ENCODE assay signal across 20 mouse cellular contexts in the genomic region with DNA sequence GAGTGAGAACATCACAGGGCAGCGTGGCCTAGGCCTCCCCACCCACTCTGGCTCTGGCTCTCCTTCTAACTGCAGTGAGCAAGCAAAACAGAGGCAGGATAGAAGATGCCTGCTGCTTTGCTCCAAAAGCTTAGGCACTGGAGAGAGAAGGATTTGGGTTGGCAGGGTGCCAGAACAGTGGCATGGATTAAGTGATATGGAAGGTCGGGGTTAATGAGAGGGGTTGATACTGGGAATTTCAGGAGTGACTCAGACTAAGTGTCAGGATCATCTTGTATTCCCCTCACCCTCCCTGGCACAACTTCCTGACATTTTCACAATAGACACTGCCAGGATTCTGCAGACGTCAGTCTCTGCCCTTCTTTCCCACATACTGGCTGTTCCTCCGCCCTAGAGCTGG. TPM values are rescaled to one million over a fixed set of nuclear protein-coding genes. Genes with fewer than 3 reads are reported as not detected.
DNase-seq lines count a peak whose midpoint lies in the region; ATAC-seq and TF ChIP-seq lines count a peak whose summit lies in the region.
"Had no signal": no experiment of that assay in that cellular context is flagged by ENCODE, and none has a peak within 500 bp of the region (broad histone marks: within the 10 kb centered on the region; RNA-seq: fewer than 3 reads in every experiment).

No protein-coding gene starts in this region.

- peaks cover 22% of the 10 kb centered on the region for H3K27me3 ChIP-seq in lung, embryonic 14.5 days (ENCODE audit: insufficient read depth, low read length)
- peaks cover 19% of the 10 kb centered on the region for H3K27me3 ChIP-seq in stomach, embryonic 16.5 days (ENCODE audit: control insufficient read depth, insufficient read depth, low read length)

- H3K4me1 ChIP-seq in lung, embryonic 14.5 days (ENCODE audit: insufficient read depth): no peaks in the 10 kb centered on the region
- peaks cover 4% of the 10 kb centered on the region; the same call in 1 of the 2 replicates for H3K4me1 ChIP-seq in lung, adult 2 months (ENCODE audit: control insufficient read depth, insufficient read depth, low read length)
- peaks cover 8% of the 10 kb centered on the region for H3K4me1 ChIP-seq in stomach, embryonic 16.5 days (ENCODE audit: control insufficient read depth, insufficient read depth, low read length)

- no peaks in the 10 kb centered on the region for H3K9me3 ChIP-seq in lung, embryonic 14.5 days (ENCODE audit: low read depth, low read length)
- no peaks in the 10 kb centered on the region for H3K9me3 ChIP-seq in stomach, embryonic 16.5 days (replicated peaks; ENCODE audit: control insufficient read depth, low read length)
- H3K9me3 ChIP-seq: heart, embryonic 13.5 days; limb, embryonic 12.5 days had no signal

- 26% methylated on average over 4 of the region's 4 CpGs for WGBS in lung, embryonic 14.5 days
- 34% methylated on average over 4 of the region's 4 CpGs for WGBS in lung, adult 2 months
- WGBS in stomach, embryonic 16.5 days: 32% methylated on average over 4 of the region's 4 CpGs

- no peak overlapping the region for H3K4me3 ChIP-seq in gastrocnemius, adult 2 months
- no peak overlapping the region for H3K4me3 ChIP-seq in lung, embryonic 14.5 days (ENCODE audit: low read depth, low read length)
- H3K4me3 ChIP-seq in lung, adult 2 months (replicated peaks; ENCODE audit: extremely low read depth, low read depth, low read length): no peak overlapping the region
- no peak overlapping the region for H3K4me3 ChIP-seq in stomach, embryonic 16.5 days (replicated peaks; ENCODE audit: low read length)
- H3K4me3 ChIP-seq: heart, embryonic 13.5 days; limb, embryonic 12.5 days had no signal

- H3K27ac ChIP-seq in gastrocnemius, adult 2 months: peak overlapping the region; percentile 72
- H3K27ac ChIP-seq in lung, embryonic 14.5 days (ENCODE audit: low read depth): no peak overlapping the region
- no peak overlapping the region for H3K27ac ChIP-seq in stomach, embryonic 16.5 days (ENCODE audit: low read length)
- H3K27ac ChIP-seq: heart, embryonic 13.5 days; limb, embryonic 12.5 days; liver, embryonic 14.5 days had no signal

- no peak for DNase-seq in gastrocnemius, adult 2 months
- no peak for DNase-seq in gastrocnemius, postnatal 36 days
- peak; percentile 31 for DNase-seq in lung, embryonic 14.5 days
- no peak for DNase-seq in lung, adult 2 months
- peak; percentile 91 for DNase-seq in adipocyte (ENCODE audit: low spot score)
- DNase-seq: adrenal gland, postnatal 36 days; gastrocnemius, postnatal 14 days; kidney, adult 8-10 months; kidney, postnatal 4 days; layer of hippocampus, postnatal 36 days; lung, postnatal 14 days; right cerebral cortex, postnatal 14 days had no signal

- no peaks in the 10 kb centered on the region for H3K36me3 ChIP-seq in lung, embryonic 14.5 days (ENCODE audit: insufficient read depth)
- no peaks in the 10 kb centered on the region for H3K36me3 ChIP-seq in stomach, embryonic 16.5 days (ENCODE audit: control insufficient read depth, insufficient read depth, low read length)
- H3K36me3 ChIP-seq: heart, embryonic 13.5 days; limb, embryonic 12.5 days had no signal

- no peak overlapping the region for H3K9ac ChIP-seq in lung, embryonic 14.5 days
- 0 out of 2 replicates have a peak overlapping the region, but pooled peaks have one; percentile 5 for H3K9ac ChIP-seq in stomach, embryonic 16.5 days (ENCODE audit: low read length)
- H3K9ac ChIP-seq: heart, embryonic 13.5 days; limb, embryonic 12.5 days; liver, embryonic 14.5 days had no signal

- ATAC-seq in lung, embryonic 14.5 days (ENCODE audit: insufficient read depth): no peak
- no peak for ATAC-seq in stomach, embryonic 16.5 days (ENCODE audit: insufficient read depth, low FRiP score)
- no peak for ATAC-seq in granulocyte monocyte progenitor cell, adult 5-6 weeks (replicated peaks; ENCODE audit: poor library complexity, severe bottlenecking)
- ATAC-seq: CD4-positive, CD25-positive, alpha-beta regulatory T cell, adult 4 months had no signal

- TF ChIP-seq POLR2A in lung, adult 2 months (IDR thresholded peaks at IDR 0.05; ENCODE audit: borderline replicate concordance, extremely low read depth, low read depth, low read length): no peak

- no peak for TF ChIP-seq CTCF in gastrocnemius, adult 2 months (IDR thresholded peaks at IDR 0.05)
- TF ChIP-seq CTCF in lung, embryonic 14.5 days (IDR thresholded peaks at IDR 0.05; ENCODE audit: low read depth): no peak
- TF ChIP-seq CTCF in lung, adult 2 months (IDR thresholded peaks at IDR 0.05; ENCODE audit: insufficient read depth, low read length): no peak

- no peak overlapping the region for H3K4me2 ChIP-seq in lung, embryonic 14.5 days
- no peak overlapping the region for H3K4me2 ChIP-seq in stomach, embryonic 16.5 days (ENCODE audit: low read depth, low read length)
- H3K4me2 ChIP-seq: heart, embryonic 13.5 days; limb, embryonic 12.5 days had no signal

- intact Hi-C loops in gastrocnemius, adult 2 months (cut with DNase I): loop anchor here (10.0 kb wide), 1 partner anchor 894 kb away; the partner anchor contains the start of gene Naca
- intact Hi-C loops in gastrocnemius, postnatal 36 days (cut with DNase I): no loop called here

RNA-seq across cellular contexts. Expression of gene Bloc1s1, which starts 4.5 kb away (rescaled TPM):
- 100 to 1,000 TPM; 137 to 169 TPM for total RNA-seq in gastrocnemius, adult 2 months (2021)
- 100 to 1,000 TPM; 146 to 165 TPM for total RNA-seq in gastrocnemius, postnatal 36 days (2021)
- 175 and 180 TPM in 2 replicates for polyA plus RNA-seq in lung, embryonic 14.5 days (2014; fragmentation: Nextera tagmentation; extraction: Ambion mirVana)
- polyA plus RNA-seq in lung, adult 2 months (2012; rRNA removed): 171 and 192 TPM in 2 replicates
- polyA plus RNA-seq in stomach, embryonic 16.5 days (2015; fragmentation: Nextera tagmentation; extraction: Ambion mirVana): 194 and 206 TPM in 2 replicates
- 124 and 140 TPM in 2 replicates for total RNA-seq in granulocyte monocyte progenitor cell, adult 5-6 weeks (2014; fragmentation: Nextera tagmentation)
- total RNA-seq in granulocyte monocyte progenitor cell, adult 5-6 weeks (2017): 71.3 and 86.4 TPM in 2 replicates

RNA-seq across cellular contexts. Expression of gene Itga7, which starts 5.3 kb away (rescaled TPM):
- total RNA-seq in gastrocnemius, adult 2 months (2021): 10 to 100 TPM; 58.4 to 72.9 TPM
- total RNA-seq in gastrocnemius, postnatal 36 days (2021): 10 to 100 TPM; 47.9 to 60.1 TPM
- 1.5 and 2.1 TPM in 2 replicates for polyA plus RNA-seq in lung, embryonic 14.5 days (2014; fragmentation: Nextera tagmentation; extraction: Ambion mirVana)
- 31.5 and 37.6 TPM in 2 replicates for polyA plus RNA-seq in lung, adult 2 months (2012; rRNA removed)
- 7.9 and 12.4 TPM in 2 replicates for polyA plus RNA-seq in stomach, embryonic 16.5 days (2015; fragmentation: Nextera tagmentation; extraction: Ambion mirVana)
- not detected in 2 replicates for total RNA-seq in granulocyte monocyte progenitor cell, adult 5-6 weeks (2014; fragmentation: Nextera tagmentation)
- not detected in 2 replicates for total RNA-seq in granulocyte monocyte progenitor cell, adult 5-6 weeks (2017)

RNA-seq across cellular contexts. Expression of gene Rdh5, which starts 5.7 kb away (rescaled TPM):
- total RNA-seq in gastrocnemius, adult 2 months (2021): 1 to 10 TPM; 5.1 to 5.2 TPM
- 1 to 10 TPM; 3.5 to 4.1 TPM for total RNA-seq in gastrocnemius, postnatal 36 days (2021)
- 10.5 and 12.5 TPM in 2 replicates for polyA plus RNA-seq in lung, embryonic 14.5 days (2014; fragmentation: Nextera tagmentation; extraction: Ambion mirVana)
- polyA plus RNA-seq in lung, adult 2 months (2012; rRNA removed): 20.1 and 20.3 TPM in 2 replicates
- polyA plus RNA-seq in stomach, embryonic 16.5 days (2015; fragmentation: Nextera tagmentation; extraction: Ambion mirVana): 16.6 and 18.7 TPM in 2 replicates
- total RNA-seq in granulocyte monocyte progenitor cell, adult 5-6 weeks (2014; fragmentation: Nextera tagmentation): 2.0 and 9.5 TPM in 2 replicates
- 2.4 TPM in 1 of 2 replicates, not detected in the other for total RNA-seq in granulocyte monocyte progenitor cell, adult 5-6 weeks (2017)

RNA-seq across cellular contexts. Expression of gene Cd63, which starts 27.6 kb away (rescaled TPM):
- total RNA-seq in gastrocnemius, adult 2 months (2021): 100 to 1,000 TPM; 124 to 132 TPM
- total RNA-seq in gastrocnemius, postnatal 36 days (2021): 100 to 1,000 TPM in 1 of 2 experiments, 10 to 100 TPM in 1; 94.8 to 103 TPM
- 458 and 459 TPM in 2 replicates for polyA plus RNA-seq in lung, embryonic 14.5 days (2014; fragmentation: Nextera tagmentation; extraction: Ambion mirVana)
- 110 and 132 TPM in 2 replicates for polyA plus RNA-seq in lung, adult 2 months (2012; rRNA removed)
- 756 and 798 TPM in 2 replicates for polyA plus RNA-seq in stomach, embryonic 16.5 days (2015; fragmentation: Nextera tagmentation; extraction: Ambion mirVana)
- 139 and 203 TPM in 2 replicates for total RNA-seq in granulocyte monocyte progenitor cell, adult 5-6 weeks (2014; fragmentation: Nextera tagmentation)
- total RNA-seq in granulocyte monocyte progenitor cell, adult 5-6 weeks (2017): 123 and 185 TPM in 2 replicates

RNA-seq across cellular contexts. Expression of gene Mettl7b, which starts 32.4 kb away (rescaled TPM):
- total RNA-seq in gastrocnemius, adult 2 months (2021): not detected
- under 1 TPM in 1 of 2 experiments, not detected in 1; 0.28 TPM for total RNA-seq in gastrocnemius, postnatal 36 days (2021)
- polyA plus RNA-seq in lung, embryonic 14.5 days (2014; fragmentation: Nextera tagmentation; extraction: Ambion mirVana): not detected in 2 replicates
- 0.66 and 0.77 TPM in 2 replicates for polyA plus RNA-seq in lung, adult 2 months (2012; rRNA removed)
- polyA plus RNA-seq in stomach, embryonic 16.5 days (2015; fragmentation: Nextera tagmentation; extraction: Ambion mirVana): 3.4 and 3.6 TPM in 2 replicates
- not detected in 2 replicates for total RNA-seq in granulocyte monocyte progenitor cell, adult 5-6 weeks (2014; fragmentation: Nextera tagmentation)
- not detected in 2 replicates for total RNA-seq in granulocyte monocyte progenitor cell, adult 5-6 weeks (2017)
- total RNA-seq: layer of hippocampus, postnatal 36 days; megakaryocyte-erythroid progenitor cell, adult 5-6 weeks; MEL had no signal
- polyA plus RNA-seq: CD4-positive, CD25-positive, alpha-beta regulatory T cell, adult 4 months; heart, embryonic 13.5 days; limb, embryonic 12.5 days; liver, embryonic 14.5 days had no signal

Comparison
In these comparisons a context has a peak if more than half of its experiments do, and no peak if none do; other contexts are left out.
1. DNase-seq: peak in lung, embryonic 14.5 days (single experiment) and adipocyte (single experiment); none in gastrocnemius, adult 2 months (single experiment), gastrocnemius, postnatal 36 days (0 of 2) and lung, adult 2 months (single experiment).
2. RNA of gene Itga7, which starts 5.3 kb away (total RNA-seq): 58.4 to 72.9 TPM in gastrocnemius, adult 2 months and 47.9 to 60.1 TPM in gastrocnemius, postnatal 36 days; not detected in granulocyte monocyte progenitor cell, adult 5-6 weeks; every median in the first group is over 10 times any median in the second.